Mouse (Mus musculus) activated CD4-positive, CD25-positive, alpha-beta regulatory T cell, adult 4 months (primary cell): Measurements from ENCODE around the gene Rhag. TPM values are rescaled to one million over a fixed set of nuclear protein-coding genes. Genes with fewer than 3 reads are reported as not detected.

Experiments used
- ATAC-seq: one replicate; pipeline ENCODE4 v1.8.0; 2017
- polyA plus RNA-seq, 2 experiments: library from polyadenylated mRNA; unstranded; fragments of 100-300 nt; shearing (Covaris generic); gene quantifications; one replicate each; pipeline ENCODE4 v1.2.1; 2017

The Rhag gene
- 1 to 10 TPM in 1 of 2 experiments, under 1 TPM in 1; 0.28 to 2.0 TPM for polyA plus RNA-seq

DNA sequence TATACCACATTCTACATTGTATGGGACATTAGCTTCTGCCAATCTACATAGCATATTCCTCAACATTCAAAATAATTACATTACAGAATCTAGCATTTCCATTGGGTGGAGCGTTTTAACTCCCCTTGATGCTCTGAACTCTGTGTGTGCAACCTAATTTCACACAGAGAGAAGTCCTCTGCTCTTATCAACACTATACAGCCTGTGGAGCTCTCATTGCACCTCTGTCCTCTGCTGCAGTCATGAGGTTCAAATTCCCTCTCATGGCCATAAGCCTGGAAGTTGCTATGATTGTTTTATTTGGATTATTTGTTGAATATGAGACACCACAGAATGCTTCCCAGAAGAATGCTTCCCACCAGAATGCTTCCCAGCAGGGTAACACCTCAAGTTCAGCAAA lies at the start of gene Rhag:
Rhag (plus strand) TSS at position 193 of the 400 bp plus-strand sequence.
- ATAC-seq: no peak

DNA sequence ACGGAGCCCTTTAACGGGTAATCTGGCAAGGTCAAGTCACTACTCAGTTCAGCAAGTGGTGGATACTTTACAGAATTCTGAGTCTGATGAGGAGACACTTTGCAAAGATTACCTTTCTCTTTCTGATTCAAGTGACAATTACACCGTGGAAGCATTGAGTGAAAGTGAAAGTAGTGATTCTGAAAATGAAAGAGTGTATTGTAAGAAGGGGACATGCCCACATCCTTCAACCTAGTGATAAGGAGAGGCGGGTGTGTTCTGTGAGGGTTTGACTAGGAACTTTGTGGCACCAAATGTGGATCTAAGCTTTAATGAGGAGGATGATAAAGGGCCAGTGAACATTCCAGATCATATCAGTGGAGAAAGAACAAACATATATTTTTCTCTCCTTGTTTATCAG lies 47.3 kb upstream of the Rhag start:
- peak; percentile 96 for ATAC-seq

DNA sequence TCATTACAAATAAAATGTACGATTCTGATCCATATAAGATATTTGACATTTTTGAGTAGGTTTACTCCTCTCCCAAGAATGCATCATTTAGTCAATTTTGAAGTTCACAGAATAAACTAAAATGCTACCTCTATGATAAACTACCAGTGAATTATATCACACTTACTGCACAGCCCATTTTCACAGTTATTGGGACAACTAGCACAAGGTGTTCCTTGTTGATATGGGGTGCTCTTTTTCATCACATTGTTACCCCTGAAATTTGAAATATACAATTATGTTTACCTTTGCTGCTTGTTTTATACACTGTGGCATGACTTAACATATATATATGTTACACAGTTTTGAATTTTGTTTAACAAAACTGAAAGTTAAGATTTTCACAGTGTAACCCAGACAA lies 43.8 kb upstream of the Rhag start:
- ATAC-seq: no peak

DNA sequence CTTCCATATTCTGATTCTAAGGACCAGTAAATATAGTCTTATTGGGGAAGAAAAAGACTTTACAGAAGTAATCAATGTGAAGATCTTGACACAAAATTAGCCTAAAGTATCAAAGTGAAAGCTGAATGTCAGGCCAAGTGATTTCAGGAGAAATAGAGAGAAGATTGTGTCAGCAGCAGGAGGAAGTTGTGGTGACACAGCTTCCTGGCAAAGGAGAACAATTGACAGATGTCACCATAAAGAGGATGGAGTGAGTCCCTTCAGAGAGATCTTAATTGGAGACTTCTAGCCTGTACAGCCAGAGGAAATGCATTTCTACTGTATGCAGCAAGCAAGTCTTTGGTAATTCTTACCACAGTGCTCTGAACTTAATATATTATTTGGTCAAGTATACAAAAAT lies 21.0 kb upstream of the Rhag start:
- peak; percentile 70 for ATAC-seq

DNA sequence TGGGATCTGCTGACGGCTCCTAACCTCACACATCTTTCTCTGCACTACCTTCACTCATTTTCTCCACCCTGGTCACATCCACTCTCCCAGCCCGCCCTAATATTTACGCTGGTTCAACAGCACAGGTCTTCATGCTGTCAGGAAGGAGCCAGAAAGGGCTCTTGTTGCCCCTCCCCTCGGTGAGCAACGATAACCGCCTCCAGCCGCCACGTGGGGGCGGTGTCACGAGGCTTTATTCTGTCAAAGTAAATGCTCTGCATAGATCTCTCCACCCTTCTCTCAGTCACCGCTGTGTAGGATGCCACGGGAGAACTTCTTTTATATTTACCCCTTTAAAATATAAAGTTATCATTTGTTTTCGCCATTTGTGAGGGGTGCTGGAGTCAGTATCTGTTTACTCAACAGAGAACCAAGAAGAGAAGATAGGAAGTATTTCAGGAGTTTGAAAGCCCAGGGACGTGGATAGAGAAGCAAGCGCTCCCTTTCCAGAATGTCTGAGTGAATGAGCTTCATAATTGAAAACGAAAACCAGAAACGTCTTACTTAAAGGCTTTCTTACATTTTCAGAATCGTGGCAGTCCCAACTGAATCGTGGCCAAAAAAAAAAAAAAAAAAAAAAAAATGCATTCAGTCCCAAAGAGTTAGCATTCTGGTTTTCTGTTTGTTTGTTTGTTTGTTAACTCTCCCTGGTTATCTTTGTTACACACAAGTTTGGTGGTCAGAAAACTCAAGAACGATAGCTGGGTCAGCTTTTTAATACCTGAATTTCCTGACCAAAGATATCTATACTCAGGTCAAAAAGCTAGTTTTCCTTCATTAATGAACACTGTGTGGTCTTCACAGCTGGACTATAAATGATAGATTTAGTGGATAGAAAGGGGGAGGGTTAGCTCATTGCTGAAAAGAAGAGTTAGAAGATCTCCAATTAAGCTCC lies 16.7 kb upstream of the Rhag start:
- peak; percentile 87 for ATAC-seq

DNA sequence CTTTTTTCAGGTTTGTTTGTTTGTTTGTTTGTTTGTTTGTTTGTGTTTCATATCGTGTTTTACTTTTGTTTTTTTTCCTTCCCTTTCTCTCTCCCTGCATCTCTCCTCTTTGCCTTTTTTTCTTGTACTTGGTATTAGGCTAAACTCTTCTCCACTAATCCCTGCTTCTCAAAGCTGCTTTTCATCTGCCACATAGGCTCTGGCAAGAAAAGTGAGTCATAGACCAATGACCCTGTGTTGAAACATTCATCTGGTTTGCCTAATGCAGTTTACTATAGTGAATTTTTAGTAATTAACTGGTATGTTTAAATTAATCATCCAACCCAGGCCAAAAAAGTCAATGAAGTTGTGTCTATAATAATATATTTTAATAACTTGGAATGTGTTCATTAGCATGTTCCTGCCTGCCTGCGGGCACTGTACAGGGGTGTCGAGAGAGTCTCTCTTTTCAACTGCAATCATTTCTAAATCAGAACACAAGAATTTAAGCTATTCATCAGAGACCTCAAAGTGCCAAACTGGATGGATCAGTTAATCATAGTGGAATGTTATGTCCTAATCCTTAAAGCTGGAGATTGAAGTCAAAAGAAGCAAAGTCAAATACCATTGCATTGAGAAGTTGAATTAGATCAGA lies 8.1 kb upstream of the Rhag start:
- no peak for ATAC-seq

DNA sequence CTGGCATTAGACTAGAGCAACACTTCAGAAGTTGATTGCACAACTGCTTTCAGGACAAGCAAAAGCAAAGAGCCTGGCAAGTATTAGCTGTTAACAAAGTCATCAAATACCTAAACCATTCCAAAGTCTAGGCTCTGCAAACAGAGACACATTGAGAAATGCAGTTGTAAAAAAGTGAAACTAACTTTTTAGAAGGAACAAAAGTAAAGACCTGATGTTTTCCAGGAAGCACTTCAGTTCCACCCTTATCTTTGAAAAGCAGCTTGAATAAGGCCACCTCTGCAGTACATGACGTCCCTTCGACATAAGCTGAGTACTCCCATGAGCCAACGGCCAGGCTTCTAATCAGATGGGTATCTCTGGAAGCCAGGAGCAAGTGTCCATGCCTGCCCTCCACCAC lies 4.4 kb upstream of the Rhag start:
- no peak for ATAC-seq

DNA sequence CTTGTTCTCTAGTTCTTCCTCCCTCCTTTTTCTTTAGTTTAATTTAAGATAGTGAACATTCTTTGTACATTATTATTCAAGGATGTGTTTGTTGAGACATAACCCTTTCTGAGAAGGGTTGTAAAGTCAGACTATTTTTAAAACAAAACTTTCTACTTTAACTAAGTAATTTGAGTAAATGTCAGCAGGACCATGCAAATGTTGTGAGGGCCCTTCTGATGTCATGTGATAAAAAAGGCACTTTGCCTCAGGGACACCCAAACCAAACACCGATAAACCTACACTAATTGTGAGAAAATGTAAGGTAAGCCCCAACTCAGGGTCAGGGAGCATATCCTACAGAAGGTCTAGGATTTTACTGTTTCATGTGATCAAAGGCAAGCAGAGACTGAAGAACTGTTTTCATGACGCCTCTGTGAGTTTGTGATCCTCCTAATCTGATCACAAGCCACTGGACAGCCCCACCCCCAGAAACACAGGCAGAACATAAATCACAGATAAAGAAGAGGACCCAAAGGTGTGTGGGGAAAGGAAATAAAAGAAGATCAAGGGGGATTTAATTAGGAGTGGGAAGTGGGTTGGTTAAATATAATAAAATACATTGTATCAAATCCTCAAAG lies 3.9 kb upstream of the Rhag start, which contains the start of gene Crisp2:
Crisp2 (minus strand) TSS at position 51 of the 620 bp plus-strand sequence.
- ATAC-seq: no peak

DNA sequence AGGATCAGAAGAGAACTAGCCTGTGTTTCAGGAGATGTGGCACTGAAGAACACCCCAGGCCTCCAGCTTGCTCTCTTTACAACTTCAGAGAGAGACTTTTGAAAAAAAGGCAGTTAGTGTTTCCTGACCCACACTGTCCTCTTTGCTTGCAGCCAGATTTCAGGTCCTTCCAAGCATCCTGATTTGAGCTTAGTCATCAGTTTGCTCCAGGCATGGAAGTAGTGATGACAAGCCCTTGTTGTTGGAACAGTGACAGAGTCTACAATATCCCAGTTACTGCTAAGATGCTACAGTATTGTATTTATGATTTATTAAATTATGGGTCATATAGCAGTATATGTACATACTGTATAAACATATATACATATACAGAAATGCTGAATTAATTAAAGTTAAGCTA lies 2.9 kb upstream of the Rhag start:
- no peak for ATAC-seq

DNA sequence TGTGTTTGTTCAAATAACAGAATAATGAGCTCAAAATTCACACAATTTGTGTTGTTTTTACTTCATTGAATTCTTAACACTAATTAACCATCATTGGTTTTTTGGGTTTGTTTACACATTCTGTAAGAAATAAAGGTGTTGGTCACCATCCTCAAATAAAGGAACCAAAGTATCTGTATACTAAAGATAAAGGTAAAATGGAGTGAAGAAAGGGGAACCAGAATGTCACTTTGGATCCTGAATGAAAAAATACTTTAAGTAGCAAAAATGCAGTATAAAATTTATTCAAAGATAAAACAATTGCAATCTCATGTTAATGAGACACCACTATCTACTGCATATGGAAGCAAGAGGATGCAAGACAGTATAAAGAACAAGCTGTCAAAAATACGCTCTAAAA lies 634 bp downstream of the Rhag start:
- no peak for ATAC-seq

DNA sequence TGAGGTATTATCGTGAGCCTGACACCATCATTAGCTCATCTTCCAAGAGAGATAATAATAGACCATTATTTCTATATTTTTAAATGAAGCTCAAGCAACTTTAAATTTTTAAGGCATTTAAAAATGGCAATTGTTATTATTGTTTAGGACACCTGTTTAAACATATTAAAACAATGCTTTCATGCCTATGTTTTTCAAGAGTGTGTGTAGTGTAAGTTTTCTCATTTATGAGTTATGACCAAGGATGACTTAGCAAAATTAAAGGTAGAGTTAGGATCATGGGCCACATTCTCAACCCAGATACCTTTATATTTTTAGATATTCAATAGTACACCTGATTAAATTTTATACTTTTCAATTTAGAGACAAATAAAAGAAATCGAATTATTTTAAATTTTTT lies 1.3 kb downstream of the Rhag start:
- ATAC-seq: no peak

DNA sequence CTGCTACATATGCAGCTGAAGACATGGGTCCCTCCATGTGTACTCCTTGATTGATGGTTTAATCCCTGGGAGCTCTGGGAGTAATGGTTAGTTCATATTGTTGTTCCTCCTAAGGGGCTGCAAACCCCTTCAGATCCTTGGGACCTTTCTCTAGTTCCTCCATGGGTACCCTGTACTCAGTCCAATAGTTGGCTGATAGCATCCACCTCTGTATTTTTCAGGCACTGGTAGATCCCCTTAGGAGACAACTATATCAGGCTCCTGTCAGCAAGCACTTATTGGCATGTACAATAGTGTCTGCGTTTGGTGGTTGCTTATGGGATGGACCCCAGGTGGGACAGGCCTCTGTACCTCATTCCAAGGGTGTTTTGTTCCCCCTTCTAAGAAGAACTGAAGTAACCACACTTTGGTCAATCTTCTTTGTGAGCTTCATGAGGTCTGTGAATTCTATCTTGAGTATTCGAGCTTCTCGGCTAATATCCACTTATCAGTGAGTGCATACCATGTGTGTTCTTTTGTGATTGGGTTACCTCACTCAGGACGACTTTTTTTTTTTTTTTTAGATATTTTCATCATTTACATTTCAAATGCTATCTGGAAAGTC lies 6.5 kb downstream of the Rhag start:
- no peak for ATAC-seq

DNA sequence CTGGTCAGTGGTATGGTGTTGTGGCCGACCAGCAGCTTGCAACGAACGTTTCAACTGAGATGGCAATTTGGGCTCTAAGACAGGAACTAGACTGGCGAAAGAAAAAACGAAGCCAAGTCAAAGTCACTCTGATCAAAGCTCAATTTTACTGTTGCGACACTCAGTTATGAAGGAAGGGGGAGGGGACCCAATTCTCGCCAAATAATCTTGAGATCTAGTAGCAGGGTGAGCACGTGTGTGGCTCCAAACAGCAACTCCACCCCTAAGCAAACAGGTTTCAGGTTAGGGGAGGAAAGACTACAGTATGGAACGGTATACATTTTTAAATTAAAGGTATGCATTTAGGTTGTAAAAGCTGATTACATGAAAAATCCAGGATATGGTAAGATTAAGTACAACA lies 10.6 kb downstream of the Rhag start:
- ATAC-seq: no peak

DNA sequence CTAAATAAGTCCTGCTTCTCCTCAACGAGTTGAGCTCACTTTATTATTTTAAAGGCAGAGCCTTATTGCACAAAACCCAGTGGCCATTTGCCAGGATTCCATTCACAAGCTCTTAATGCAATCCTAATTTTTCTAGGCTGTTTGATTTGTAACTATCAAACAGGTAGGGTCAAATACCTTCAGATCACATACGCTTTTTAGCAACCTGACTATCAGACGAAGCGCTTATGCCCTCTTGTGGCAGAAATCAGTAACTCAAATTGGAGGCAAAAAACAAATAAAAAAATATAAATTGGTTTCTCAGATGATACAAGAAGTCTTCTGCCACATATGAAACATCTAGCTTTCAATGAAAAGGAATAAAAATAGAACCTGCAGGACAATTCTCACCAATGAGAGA lies 12.9 kb downstream of the Rhag start:
- ATAC-seq: no peak

DNA sequence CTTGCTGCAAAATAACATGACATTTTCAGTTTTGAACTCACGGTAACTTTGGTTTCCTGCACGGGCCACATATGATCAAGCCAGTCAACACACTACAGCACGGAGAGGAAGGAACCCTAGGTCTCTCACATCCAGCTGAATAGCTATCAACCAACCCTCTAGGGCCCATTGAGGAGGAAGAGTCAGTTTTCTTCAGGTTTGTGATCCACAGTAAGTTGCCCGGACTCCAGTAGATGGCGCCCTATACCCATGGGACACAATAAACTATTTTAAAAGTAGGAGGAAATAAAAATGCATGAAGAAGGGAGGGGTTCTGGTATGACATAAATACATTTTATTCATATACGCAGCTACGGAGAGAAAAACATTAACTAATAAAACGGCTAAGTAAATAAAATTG lies 13.6 kb downstream of the Rhag start:
- ATAC-seq: no peak

DNA sequence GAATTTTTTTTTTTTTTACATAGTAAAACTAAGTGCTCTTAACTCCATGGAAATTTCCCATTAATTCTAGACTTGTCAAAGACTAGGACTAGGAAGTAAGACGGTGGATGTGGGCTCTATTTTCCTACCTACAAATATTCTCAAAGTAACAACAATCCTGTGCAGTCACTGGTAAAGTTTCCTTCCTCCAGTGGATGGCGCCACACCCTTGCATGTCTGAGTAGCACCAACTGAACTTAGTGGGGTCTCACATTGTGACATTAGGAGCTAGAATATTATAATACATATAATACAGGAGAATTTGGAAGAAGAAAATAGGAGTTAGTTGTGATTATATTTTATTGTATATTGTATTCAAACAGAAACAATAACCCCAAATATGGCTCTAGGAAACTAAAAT lies 20.9 kb downstream of the Rhag start:
- no peak for ATAC-seq

DNA sequence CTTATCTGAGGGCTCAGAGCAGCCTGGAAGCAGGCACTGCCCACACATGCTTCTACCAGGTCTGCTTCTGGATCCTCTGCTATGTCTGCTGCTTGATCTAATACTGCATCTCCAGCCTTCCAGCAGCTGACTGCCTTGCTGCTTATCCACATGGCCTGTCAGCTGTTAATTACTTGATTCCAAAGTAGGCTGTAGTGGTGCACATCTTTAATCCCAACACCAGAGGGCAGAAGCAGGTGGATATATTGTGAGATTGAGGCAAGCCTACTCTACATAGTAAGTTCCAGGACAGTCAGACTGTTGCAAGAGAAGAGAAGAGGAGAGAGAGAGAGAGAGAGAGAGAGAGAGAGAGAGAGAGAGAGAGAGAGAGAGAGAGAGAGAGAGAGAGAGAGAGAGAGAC lies 26.4 kb downstream of the Rhag start:
- ATAC-seq: no peak

DNA sequence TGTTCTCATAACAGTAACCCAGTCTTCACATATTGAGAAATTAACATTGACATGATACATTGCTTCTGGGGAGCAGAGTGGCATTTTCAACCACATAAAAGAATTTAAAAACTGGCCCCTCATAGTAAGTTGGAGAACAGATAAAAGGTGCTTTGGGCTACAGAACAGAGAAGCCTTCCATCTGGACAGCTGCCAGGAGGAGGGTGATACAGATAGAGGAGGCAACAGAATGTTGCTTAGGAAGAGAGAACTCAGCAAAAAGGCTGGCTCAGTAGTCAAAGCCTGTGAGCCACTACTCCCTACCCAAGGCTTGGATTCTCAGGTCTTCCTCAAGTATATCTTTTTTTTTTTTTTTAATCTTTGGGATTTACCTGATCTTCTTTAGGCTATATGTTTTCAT lies 44.1 kb downstream of the Rhag start:
- ATAC-seq: no peak

DNA sequence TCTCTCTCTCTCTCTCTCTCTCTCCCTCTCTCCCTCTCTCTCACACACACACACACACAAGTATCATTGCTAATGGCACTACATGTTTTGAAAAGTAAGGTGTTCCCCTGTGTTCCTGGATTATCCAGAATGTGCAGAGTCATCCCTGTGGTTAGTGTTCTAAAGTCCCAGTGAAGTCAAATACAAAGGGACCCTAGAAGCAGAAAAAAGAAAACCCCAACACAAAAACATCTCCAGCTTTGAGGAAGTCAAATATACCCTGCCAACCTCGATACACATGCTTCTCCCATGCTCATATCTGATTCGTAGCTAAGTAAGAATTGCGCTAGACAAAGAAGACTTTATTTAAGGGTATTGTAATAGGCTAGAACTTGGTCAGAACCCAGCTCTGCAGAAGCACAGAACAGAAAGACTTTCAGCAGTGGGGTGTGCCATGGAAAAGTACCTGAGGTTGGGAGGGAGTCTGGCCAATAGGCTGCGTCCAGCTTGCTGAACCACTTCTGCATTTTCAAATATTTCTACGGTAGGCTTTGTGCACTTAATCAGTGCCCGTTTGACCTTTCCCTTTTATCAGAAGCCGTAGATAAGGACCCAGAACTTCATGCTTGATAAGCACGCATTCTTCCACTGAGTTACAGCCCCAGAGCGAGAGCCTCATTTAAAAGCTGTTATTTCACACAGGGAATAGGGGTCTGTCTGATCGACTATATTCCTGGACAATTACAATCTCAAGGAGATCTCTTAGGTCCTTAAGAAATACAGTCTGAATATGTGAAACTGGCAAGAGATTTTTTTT lies 58.2 kb downstream of the Rhag start:
- no peak for ATAC-seq

DNA sequence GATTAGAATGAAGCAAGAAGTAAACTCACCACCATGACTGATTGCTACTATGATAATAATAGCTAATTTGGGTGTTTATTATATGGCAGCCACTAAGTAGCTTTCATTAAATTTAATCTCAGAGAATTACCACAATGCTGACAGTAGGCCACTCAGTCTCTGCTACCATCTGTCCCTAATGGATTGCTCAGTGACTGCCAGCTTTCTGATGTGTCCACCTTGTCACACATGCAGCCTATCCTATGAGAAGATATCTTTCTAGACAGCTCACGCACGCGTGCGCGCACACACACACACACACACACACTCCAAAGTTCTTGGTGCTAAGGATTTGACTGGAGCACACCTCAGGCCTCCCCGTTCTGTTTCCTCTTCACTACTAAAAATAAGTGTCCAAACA lies 61.7 kb downstream of the Rhag start:
- no peak for ATAC-seq

DNA sequence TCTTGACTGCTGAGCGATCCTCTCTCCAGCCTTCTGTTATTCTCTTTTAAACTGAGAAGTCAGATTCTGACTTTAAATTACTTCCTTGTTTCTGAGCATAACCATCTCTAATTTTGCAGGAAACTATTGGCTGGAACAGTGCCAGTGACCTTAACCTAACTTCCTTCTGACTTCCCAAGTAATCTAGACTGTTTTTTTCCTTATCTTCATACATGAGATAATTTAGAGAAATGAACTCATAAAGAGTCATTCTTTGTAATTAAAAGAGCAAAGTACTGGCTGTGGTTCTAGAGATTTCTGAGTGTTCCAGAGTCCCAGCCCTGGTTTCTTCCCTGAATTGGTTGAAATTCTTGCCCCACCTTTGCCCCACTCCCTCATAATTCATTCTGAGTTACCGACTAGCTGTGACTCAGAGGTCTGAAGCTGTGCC lies 62.7 kb downstream of the Rhag start:
- ATAC-seq: no peak

DNA sequence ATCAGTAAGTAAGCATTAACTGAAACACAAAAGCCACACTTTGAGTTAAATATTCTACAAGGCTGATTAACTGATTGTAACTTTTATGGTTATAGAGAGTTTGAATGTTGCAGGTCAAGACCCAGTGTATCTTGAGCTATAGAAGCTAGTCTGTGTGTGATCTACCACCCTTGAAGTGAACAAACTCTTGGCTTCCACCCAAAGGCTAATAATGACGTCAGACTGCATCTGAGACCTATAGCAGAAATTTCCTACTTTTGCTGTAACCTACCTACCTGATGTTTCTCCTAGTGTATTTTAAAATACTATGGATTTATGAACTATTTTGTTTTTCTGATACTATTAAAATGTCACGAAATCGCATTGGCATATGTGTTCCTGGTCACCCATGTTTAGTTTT lies 63.8 kb downstream of the Rhag start:
- ATAC-seq: no peak
